Mouse (Mus musculus): ENCODE measurements at regions not wholly inside any gene's neighbourhood (a gene's known extent, or its start where the extent isn't known, plus 50 kb on each side); places are given as distances from the start of the nearest gene placed in this dataset.

DNA sequence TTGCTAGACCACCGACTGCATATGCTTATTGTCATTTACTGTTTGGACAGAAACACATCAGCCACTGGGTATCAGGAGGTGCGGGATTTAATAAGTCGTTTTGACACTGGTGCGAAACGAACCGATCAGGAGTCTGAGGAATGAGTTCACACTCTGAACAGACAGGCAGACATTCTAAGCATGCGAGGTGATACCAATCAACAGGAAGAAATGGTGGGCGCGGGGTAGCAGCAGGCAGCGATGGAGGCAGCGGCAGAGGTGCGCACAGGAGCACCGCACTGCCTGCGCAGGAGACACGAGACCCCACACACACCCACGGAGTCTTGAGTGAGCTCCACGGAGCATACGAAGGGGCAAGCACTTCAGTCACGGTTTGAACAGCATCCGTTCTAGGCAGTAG is 210.6 kb upstream of the Spred2 start:
- ATAC-seq (replicated peaks; ENCODE audit: low FRiP score) = peak; percentile 49
- H3K9me3 ChIP-seq (ENCODE audit: control insufficient read depth, low read length) = no peaks in the 10 kb centered on the region
- 0 out of 2 replicates have a peak overlapping the region, but pooled peaks have one; percentile 18 for H3K27ac ChIP-seq (ENCODE audit: low read depth, low read length)
- no peak overlapping the region for H3K9ac ChIP-seq (ENCODE audit: low read length)
- DNase-seq (ENCODE audit: low spot score) = no peak
- H3K36me3 ChIP-seq (ENCODE audit: control insufficient read depth, insufficient read depth, low read length) = no peaks in the 10 kb centered on the region
- WGBS = 73% methylated on average over 20 of the region's 20 CpGs
- H3K4me1 ChIP-seq (replicated peaks; ENCODE audit: control insufficient read depth, insufficient read depth, low read length) = no peaks in the 10 kb centered on the region
- H3K4me3 ChIP-seq (ENCODE audit: low read depth, low read length) = no peak overlapping the region
- no peak overlapping the region for H3K4me2 ChIP-seq (ENCODE audit: low read depth, low read length, severe bottlenecking)
- no peaks in the 10 kb centered on the region for H3K27me3 ChIP-seq (ENCODE audit: control insufficient read depth, insufficient read depth, low read length)

GRCm38 (mm10) chr11:19714211-19714610 is 210.0 kb upstream of the Spred2 start:
- Histone ChIP-seq H3K4me3 (ENCODE audit: low read depth, low read length) (no peak overlapping the region), H3K9me3 (ENCODE audit: control insufficient read depth, low read length) (no peaks in the 10 kb centered on the region), H3K9ac (ENCODE audit: low read length) (no peak overlapping the region), H3K36me3 (ENCODE audit: control insufficient read depth, insufficient read depth, low read length) (no peaks in the 10 kb centered on the region), H3K27me3 (ENCODE audit: control insufficient read depth, insufficient read depth, low read length) (no peaks in the 10 kb centered on the region), H3K27ac (ENCODE audit: low read depth, low read length) (no peak overlapping the region), H3K4me2 (ENCODE audit: low read depth, low read length, severe bottlenecking) (no peak overlapping the region), H3K4me1 (replicated peaks; ENCODE audit: control insufficient read depth, insufficient read depth, low read length) (no peaks in the 10 kb centered on the region)
- ATAC-seq (replicated peaks; ENCODE audit: low FRiP score) (no peak), DNase-seq (ENCODE audit: low spot score) (no peak)
- WGBS = 47% methylated on average over 5 of the region's 5 CpGs

- H3K4me2 ChIP-seq (ENCODE audit: low read depth, low read length, severe bottlenecking) = no peak overlapping the region
- no peak overlapping the region for H3K27ac ChIP-seq (ENCODE audit: low read depth, low read length)
- no peaks in the 10 kb centered on the region for H3K36me3 ChIP-seq (ENCODE audit: control insufficient read depth, insufficient read depth, low read length)
- WGBS = 48% methylated on average over 8 of the region's 8 CpGs
- H3K9me3 ChIP-seq (ENCODE audit: control insufficient read depth, low read length) = no peaks in the 10 kb centered on the region
- H3K27me3 ChIP-seq (ENCODE audit: control insufficient read depth, insufficient read depth, low read length) = no peaks in the 10 kb centered on the region
- no peak overlapping the region for H3K4me3 ChIP-seq (ENCODE audit: low read depth, low read length)
- ATAC-seq (replicated peaks; ENCODE audit: low FRiP score) = no peak
- no peaks in the 10 kb centered on the region for H3K4me1 ChIP-seq (replicated peaks; ENCODE audit: control insufficient read depth, insufficient read depth, low read length)
- H3K9ac ChIP-seq (ENCODE audit: low read length) = no peak overlapping the region
- DNase-seq (ENCODE audit: low spot score) = no peak
Observed at GRCm38 (mm10) chr11:19714888-19715595, 209.1 kb upstream of the Spred2 start.

DNA sequence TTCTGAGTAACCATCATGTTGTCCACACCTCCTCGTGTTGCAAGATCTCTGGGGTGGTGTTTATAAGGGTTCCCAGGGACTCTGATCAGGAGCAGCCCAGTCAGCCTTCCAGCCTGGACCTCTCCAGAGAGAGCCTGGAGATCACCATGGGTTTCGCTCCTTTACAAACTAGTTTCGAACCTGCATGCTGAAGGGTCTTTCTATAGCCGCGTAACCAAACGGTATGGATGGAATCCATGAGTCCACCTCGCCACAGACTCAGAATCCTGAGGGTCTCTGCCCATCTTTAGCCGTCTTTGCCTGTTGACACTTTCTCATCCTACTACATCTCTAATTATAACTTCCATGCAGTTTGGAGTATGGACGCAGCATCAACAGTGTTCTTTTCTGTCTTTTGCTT is 206.0 kb upstream of the Spred2 start:
- DNase-seq (ENCODE audit: low spot score) (no peak), ATAC-seq (replicated peaks; ENCODE audit: low FRiP score) (no peak)
- 93% methylated on average over 9 of the region's 9 CpGs for WGBS
- H3K4me2 ChIP-seq (ENCODE audit: low read depth, low read length, severe bottlenecking) = no peak overlapping the region
- no peaks in the 10 kb centered on the region for H3K9me3 ChIP-seq (ENCODE audit: control insufficient read depth, low read length)
- H3K4me1 ChIP-seq (replicated peaks; ENCODE audit: control insufficient read depth, insufficient read depth, low read length) = no peaks in the 10 kb centered on the region
- no peak overlapping the region for H3K9ac ChIP-seq (ENCODE audit: low read length)
- no peak overlapping the region for H3K4me3 ChIP-seq (ENCODE audit: low read depth, low read length)
- no peak overlapping the region for H3K27ac ChIP-seq (ENCODE audit: low read depth, low read length)
- no peaks in the 10 kb centered on the region for H3K36me3 ChIP-seq (ENCODE audit: control insufficient read depth, insufficient read depth, low read length)
- H3K27me3 ChIP-seq (ENCODE audit: control insufficient read depth, insufficient read depth, low read length) = no peaks in the 10 kb centered on the region

DNA sequence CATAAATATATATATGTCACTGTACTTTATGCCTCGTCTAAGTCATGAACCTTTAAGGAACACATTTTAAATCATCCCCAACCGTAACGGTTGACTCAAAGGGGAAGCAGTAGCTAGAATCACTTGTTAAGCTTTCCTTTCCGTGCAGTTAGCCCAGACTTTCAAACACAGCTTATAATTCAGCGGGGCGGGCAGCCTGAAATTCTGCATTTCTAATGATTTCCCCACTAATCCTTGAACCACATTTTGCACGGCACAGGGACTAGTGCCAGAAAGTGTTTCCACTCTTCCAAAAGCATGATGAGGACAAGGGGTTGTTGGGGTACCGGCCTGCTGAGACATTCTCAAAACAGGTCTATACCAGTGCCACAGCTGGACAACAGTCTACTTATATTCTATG is 195.1 kb upstream of the Spred2 start:
- H3K27me3 ChIP-seq (ENCODE audit: control insufficient read depth, insufficient read depth, low read length) = no peaks in the 10 kb centered on the region
- H3K4me2 ChIP-seq (ENCODE audit: low read depth, low read length, severe bottlenecking) = no peak overlapping the region
- no peak for ATAC-seq (replicated peaks; ENCODE audit: low FRiP score)
- no peak for DNase-seq (ENCODE audit: low spot score)
- no peak overlapping the region for H3K27ac ChIP-seq (ENCODE audit: low read depth, low read length)
- no peak overlapping the region for H3K9ac ChIP-seq (ENCODE audit: low read length)
- 96% methylated on average over 8 of the region's 8 CpGs for WGBS
- H3K9me3 ChIP-seq (ENCODE audit: control insufficient read depth, low read length) = no peaks in the 10 kb centered on the region; the same call in 1 of the 2 replicates
- no peaks in the 10 kb centered on the region for H3K36me3 ChIP-seq (ENCODE audit: control insufficient read depth, insufficient read depth, low read length)
- H3K4me3 ChIP-seq (ENCODE audit: low read depth, low read length) = no peak overlapping the region
- H3K4me1 ChIP-seq (replicated peaks; ENCODE audit: control insufficient read depth, insufficient read depth, low read length) = no peaks in the 10 kb centered on the region

DNA sequence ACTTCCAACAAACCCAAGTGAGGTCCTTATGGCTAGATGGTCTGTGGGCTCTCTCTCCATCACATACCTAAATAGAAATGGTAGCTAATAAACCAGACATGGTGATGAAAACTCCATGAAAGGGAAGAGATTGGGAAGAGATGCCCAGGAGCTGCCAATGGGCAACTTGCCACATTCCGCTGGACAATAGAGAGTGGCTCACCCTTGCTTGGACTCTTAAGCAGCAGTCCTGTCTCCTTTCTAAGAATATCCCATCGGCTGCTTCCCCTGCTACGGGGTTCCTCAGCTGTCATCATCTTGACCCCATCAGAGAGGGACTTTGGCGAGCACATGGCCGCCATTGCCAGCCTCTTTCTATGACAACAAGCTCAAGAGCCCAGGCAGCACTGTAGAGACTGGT is 193.4 kb upstream of the Spred2 start:
- Histone ChIP-seq H3K27me3 (ENCODE audit: control insufficient read depth, insufficient read depth, low read length) (no peaks in the 10 kb centered on the region), H3K4me3 (ENCODE audit: low read depth, low read length) (no peak overlapping the region), H3K36me3 (ENCODE audit: control insufficient read depth, insufficient read depth, low read length) (no peaks in the 10 kb centered on the region), H3K9me3 (ENCODE audit: control insufficient read depth, low read length) (no peaks in the 10 kb centered on the region; the same call in 1 of the 2 replicates), H3K9ac (ENCODE audit: low read length) (no peak overlapping the region), H3K27ac (ENCODE audit: low read depth, low read length) (no peak overlapping the region), H3K4me2 (ENCODE audit: low read depth, low read length, severe bottlenecking) (no peak overlapping the region), H3K4me1 (replicated peaks; ENCODE audit: control insufficient read depth, insufficient read depth, low read length) (no peaks in the 10 kb centered on the region)
- ATAC-seq (replicated peaks; ENCODE audit: low FRiP score) = no peak
- DNase-seq (ENCODE audit: low spot score) = no peak
- WGBS = 94% methylated on average over 5 of the region's 5 CpGs

- DNase-seq (ENCODE audit: low spot score) (no peak), ATAC-seq (replicated peaks; ENCODE audit: low FRiP score) (no peak)
- H3K27me3 ChIP-seq (ENCODE audit: control insufficient read depth, insufficient read depth, low read length) = no peaks in the 10 kb centered on the region
- no peaks in the 10 kb centered on the region for H3K4me1 ChIP-seq (replicated peaks; ENCODE audit: control insufficient read depth, insufficient read depth, low read length)
- H3K9ac ChIP-seq (ENCODE audit: low read length) = no peak overlapping the region
- H3K9me3 ChIP-seq (ENCODE audit: control insufficient read depth, low read length) = no peaks in the 10 kb centered on the region; the same call in 1 of the 2 replicates
- H3K36me3 ChIP-seq (ENCODE audit: control insufficient read depth, insufficient read depth, low read length) = no peaks in the 10 kb centered on the region
- no peak overlapping the region for H3K4me2 ChIP-seq (ENCODE audit: low read depth, low read length, severe bottlenecking)
- 94% methylated on average over 7 of the region's 7 CpGs for WGBS
- H3K27ac ChIP-seq (ENCODE audit: low read depth, low read length) = no peak overlapping the region
- no peak overlapping the region for H3K4me3 ChIP-seq (ENCODE audit: low read depth, low read length)
Observed at GRCm38 (mm10) chr11:19736076-19736475, 188.1 kb upstream of the Spred2 start.

- H3K4me1 ChIP-seq (replicated peaks; ENCODE audit: control insufficient read depth, insufficient read depth, low read length) = no peaks in the 10 kb centered on the region
- H3K4me2 ChIP-seq (ENCODE audit: low read depth, low read length, severe bottlenecking) = no peak overlapping the region
- no peak overlapping the region for H3K4me3 ChIP-seq (ENCODE audit: low read depth, low read length)
- DNase-seq (ENCODE audit: low spot score) = no peak
- no peak overlapping the region for H3K9ac ChIP-seq (ENCODE audit: low read length)
- ATAC-seq (replicated peaks; ENCODE audit: low FRiP score) = no peak
- WGBS = 70% methylated on average over 7 of the region's 7 CpGs
- no peaks in the 10 kb centered on the region; the same call in 1 of the 2 replicates for H3K9me3 ChIP-seq (ENCODE audit: control insufficient read depth, low read length)
- H3K36me3 ChIP-seq (ENCODE audit: control insufficient read depth, insufficient read depth, low read length) = no peaks in the 10 kb centered on the region
- no peak overlapping the region for H3K27ac ChIP-seq (ENCODE audit: low read depth, low read length)
- H3K27me3 ChIP-seq (ENCODE audit: control insufficient read depth, insufficient read depth, low read length) = no peaks in the 10 kb centered on the region
Observed at GRCm38 (mm10) chr11:19736926-19737325, 187.2 kb upstream of the Spred2 start.

DNA sequence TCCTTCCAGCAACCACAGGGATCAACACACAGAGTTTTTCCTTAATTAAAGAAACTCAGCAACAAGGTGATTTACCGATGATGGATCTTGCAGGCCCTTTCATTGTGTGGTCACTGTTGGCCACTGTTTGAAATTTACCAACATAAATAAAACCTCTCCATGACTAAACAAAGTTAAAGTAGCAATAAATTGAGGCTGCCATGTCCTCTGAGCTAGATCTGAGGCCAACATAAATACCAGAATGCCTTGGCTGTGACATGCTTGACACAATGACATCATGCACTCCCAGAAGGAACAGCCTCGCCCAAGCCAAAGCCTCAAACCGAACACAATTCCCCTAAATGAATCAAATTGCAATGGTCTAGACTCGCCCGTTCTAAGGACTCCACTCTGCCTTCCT is 186.8 kb upstream of the Spred2 start:
- H3K4me1 ChIP-seq (replicated peaks; ENCODE audit: control insufficient read depth, insufficient read depth, low read length) = no peaks in the 10 kb centered on the region
- H3K4me3 ChIP-seq (ENCODE audit: low read depth, low read length) = no peak overlapping the region
- H3K36me3 ChIP-seq (ENCODE audit: control insufficient read depth, insufficient read depth, low read length) = no peaks in the 10 kb centered on the region
- no peak for ATAC-seq (replicated peaks; ENCODE audit: low FRiP score)
- no peak overlapping the region for H3K9ac ChIP-seq (ENCODE audit: low read length)
- no peak overlapping the region for H3K27ac ChIP-seq (ENCODE audit: low read depth, low read length)
- no peaks in the 10 kb centered on the region; the same call in 1 of the 2 replicates for H3K9me3 ChIP-seq (ENCODE audit: control insufficient read depth, low read length)
- H3K4me2 ChIP-seq (ENCODE audit: low read depth, low read length, severe bottlenecking) = no peak overlapping the region
- 76% methylated on average over 5 of the region's 5 CpGs for WGBS
- no peaks in the 10 kb centered on the region for H3K27me3 ChIP-seq (ENCODE audit: control insufficient read depth, insufficient read depth, low read length)
- no peak for DNase-seq (ENCODE audit: low spot score)
